Mouse (Mus musculus) midbrain, embryonic 15.5 days (tissue): ENCODE data around the gene Sh2b1. TPM values are rescaled to one million over a fixed set of nuclear protein-coding genes. Genes with fewer than 3 reads are reported as not detected.

ENCODE experiments used
- ATAC-seq: fragments of 200-750 bp; cut with Nextera tagmentation; replicated peaks from 2 replicates; pipeline ENCODE4 v1.8.0; 2017; ENCODE audit warnings: moderate TSS enrichment
- H3K27ac ChIP-seq: fragments of 300-500 bp; sonication (generic); 2 replicates; pipeline ENCODE4 v1.5.1; 2015; ENCODE audit warnings: mild to moderate bottlenecking, inconsistent platforms
- H3K27me3 ChIP-seq: fragments of 300-500 bp; sonication (generic); replicated peaks from 2 replicates; pipeline ENCODE4 v1.6.1; 2015; ENCODE audit warnings: inconsistent platforms
- H3K36me3 ChIP-seq: fragments of 300-500 bp; sonication (generic); replicated peaks from 2 replicates; pipeline ENCODE4 v1.6.1; 2015; ENCODE audit warnings: inconsistent platforms
- H3K4me1 ChIP-seq: fragments of 300-500 bp; sonication (generic); 2 replicates; pipeline ENCODE4 v1.6.1; 2015; ENCODE audit warnings: inconsistent platforms
- H3K4me2 ChIP-seq: fragments of 300-500 bp; sonication (generic); 2 replicates; pipeline ENCODE4 v1.6.1; 2015; ENCODE audit warnings: inconsistent platforms, mild to moderate bottlenecking, moderate library complexity
- H3K4me3 ChIP-seq: fragments of 300-500 bp; sonication (generic); 2 replicates; pipeline ENCODE4 v1.5.1; 2015; ENCODE audit warnings: mild to moderate bottlenecking, inconsistent platforms
- H3K9ac ChIP-seq: fragments of 300-500 bp; sonication (generic); 2 replicates; pipeline ENCODE4 v1.6.1; 2015; ENCODE audit warnings: mild to moderate bottlenecking, inconsistent platforms
- H3K9me3 ChIP-seq: fragments of 300-500 bp; sonication (generic); 2 replicates; pipeline ENCODE4 v1.6.1; 2016; ENCODE audit warnings: inconsistent platforms
- WGBS: fragments of 180-500 bp; shearing (Covaris S2); methylation state at CpG from one replicate; pipeline ENCODE4 v1.1.7; 2015; ENCODE audit warnings: mixed read lengths; 5-methylcytosine and 5-hydroxymethylcytosine counted together
- polyA plus RNA-seq: library from polyadenylated mRNA; unstranded; fragments of >200 nt; fragmentation: Nextera tagmentation; extraction: Ambion mirVana; gene quantifications from 2 replicates; pipeline ENCODE4 v1.2.1, GENCODE M21; 2015

The Sh2b1 gene
- polyA plus RNA-seq, 1 experiment from 2014 or later: 84.3 TPM

DNA sequence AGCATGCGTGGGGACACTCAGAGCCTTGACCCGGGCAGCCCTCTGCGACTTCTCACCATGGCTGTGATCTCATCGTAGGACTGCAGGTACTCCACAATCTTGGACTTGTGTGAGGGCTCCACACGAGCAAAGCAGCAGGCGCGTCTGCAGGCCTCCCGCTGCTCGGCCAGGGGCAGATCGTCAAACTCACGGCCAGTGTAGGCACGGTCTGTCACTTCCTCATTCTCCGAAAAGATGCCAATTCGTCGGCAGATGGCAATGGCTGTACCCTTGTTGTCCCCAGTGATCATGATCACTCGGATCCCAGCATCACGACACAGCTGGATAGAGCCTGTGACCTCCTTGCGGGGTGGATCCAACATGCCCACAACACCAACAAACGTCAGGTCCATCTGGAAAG, 26.7 kb downstream of the Sh2b1 start:
- Histone ChIP-seq H3K36me3 (peaks cover 15% of the 10 kb centered on the region; the same call in 1 of the 2 replicates), H3K9ac (no peak overlapping the region), H3K27ac (no peak overlapping the region), H3K4me1 (no peaks in the 10 kb centered on the region), H3K4me2 (no peak overlapping the region), H3K9me3 (no peaks in the 10 kb centered on the region), H3K4me3 (no peak overlapping the region), H3K27me3 (no peaks in the 10 kb centered on the region)
- ATAC-seq: no peak
- WGBS: 91% methylated on average over 19 of the region's 19 CpGs

DNA sequence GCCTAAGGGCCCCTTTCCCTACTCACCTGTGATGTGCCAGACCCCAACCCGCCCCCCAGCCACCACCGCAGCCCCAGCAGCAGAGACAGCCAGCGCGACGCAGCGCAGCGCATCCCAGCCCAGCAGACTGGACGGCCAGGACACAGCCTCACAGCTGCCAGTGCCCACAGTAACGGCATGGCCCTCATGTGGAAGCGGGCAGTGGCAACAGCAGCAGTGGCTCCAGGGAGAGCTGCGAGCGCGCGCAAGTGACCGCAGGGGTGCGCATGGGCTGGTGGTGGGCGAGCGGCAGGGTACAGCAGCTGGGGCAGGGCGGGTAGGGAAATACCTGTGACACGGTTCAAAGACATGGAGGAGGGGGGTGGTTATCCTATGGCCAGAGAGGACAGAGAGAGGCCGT, 29.0 kb downstream of the Sh2b1 start:
- H3K27me3 ChIP-seq: no peaks in the 10 kb centered on the region
- H3K27ac ChIP-seq: no peak overlapping the region
- H3K36me3 ChIP-seq: peaks cover 15% of the 10 kb centered on the region; the same call in 1 of the 2 replicates
- H3K4me2 ChIP-seq: no peak overlapping the region
- no peak overlapping the region for H3K4me3 ChIP-seq
- no peaks in the 10 kb centered on the region for H3K4me1 ChIP-seq
- no peak overlapping the region for H3K9ac ChIP-seq
- ATAC-seq: no peak
- 89% methylated on average over 21 of the region's 21 CpGs for WGBS
- no peaks in the 10 kb centered on the region for H3K9me3 ChIP-seq

DNA sequence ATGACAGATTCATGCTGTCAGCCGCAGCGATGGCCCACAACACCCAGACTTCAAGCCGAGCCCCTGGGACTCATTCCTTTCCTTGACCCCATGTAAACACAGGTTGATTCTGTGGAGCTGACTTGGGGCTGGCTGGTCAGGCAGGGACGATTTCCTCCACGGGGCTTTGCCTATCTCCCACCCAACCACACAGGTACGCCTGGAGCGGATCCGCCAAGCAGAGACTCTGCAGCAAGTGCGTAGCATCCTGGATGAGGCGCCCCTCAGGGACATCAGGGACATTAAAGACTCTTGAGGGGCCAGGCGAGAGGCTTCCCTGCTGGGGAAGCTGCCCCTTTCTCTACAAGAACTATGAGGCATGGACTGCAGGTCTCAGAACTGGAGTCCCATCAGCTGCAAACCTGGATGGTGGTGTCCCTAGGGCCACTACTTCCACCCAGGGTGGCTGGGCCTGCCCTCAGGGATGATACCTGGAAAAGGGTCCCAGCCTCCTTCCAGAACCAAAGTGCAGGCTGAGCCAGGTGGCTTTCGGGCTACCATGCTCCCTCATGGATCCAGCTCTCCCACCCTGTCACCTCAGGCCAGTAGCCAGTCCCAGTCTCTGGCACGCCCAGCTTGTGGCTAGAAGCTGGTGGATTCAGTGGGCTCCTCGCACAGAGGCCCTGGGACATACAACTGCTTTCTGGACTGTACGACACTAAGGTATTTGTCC, 30.0 kb downstream of the Sh2b1 start:
- no peak overlapping the region for H3K4me3 ChIP-seq
- no peaks in the 10 kb centered on the region for H3K4me1 ChIP-seq
- no peaks in the 10 kb centered on the region for H3K9me3 ChIP-seq
- H3K27me3 ChIP-seq: no peaks in the 10 kb centered on the region
- ATAC-seq: no peak
- H3K9ac ChIP-seq: no peak overlapping the region
- peaks cover 15% of the 10 kb centered on the region; the same call in 1 of the 2 replicates for H3K36me3 ChIP-seq
- H3K4me2 ChIP-seq: no peak overlapping the region
- no peak overlapping the region for H3K27ac ChIP-seq
- WGBS: 91% methylated on average over 15 of the region's 15 CpGs

DNA sequence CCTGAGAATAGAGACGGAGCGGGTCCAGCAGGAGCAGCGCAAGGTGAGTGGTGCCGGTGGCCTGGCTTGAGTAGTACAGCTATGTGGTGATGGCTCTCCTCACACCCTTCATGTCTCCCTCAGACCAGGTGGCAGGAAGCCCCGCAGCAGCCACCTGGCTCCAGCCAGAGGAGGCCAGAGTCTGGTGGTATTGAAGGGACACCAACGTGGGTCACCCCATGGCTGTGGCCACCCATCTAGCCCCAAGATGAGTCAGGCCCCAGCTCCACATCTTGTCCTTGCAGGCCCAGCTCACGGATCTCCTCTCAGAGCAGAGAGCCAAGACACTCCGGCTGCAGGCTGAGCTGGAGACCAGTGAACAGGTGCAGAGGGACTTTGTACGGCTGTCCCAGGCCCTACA, 30.7 kb downstream of the Sh2b1 start:
- no peak overlapping the region for H3K27ac ChIP-seq
- no peak overlapping the region for H3K9ac ChIP-seq
- H3K36me3 ChIP-seq: peaks cover 15% of the 10 kb centered on the region; the same call in 1 of the 2 replicates
- ATAC-seq: no peak
- H3K4me2 ChIP-seq: no peak overlapping the region
- H3K27me3 ChIP-seq: no peaks in the 10 kb centered on the region
- H3K4me1 ChIP-seq: no peaks in the 10 kb centered on the region
- 92% methylated on average over 9 of the region's 9 CpGs for WGBS
- H3K9me3 ChIP-seq: no peaks in the 10 kb centered on the region
- no peak overlapping the region for H3K4me3 ChIP-seq

DNA sequence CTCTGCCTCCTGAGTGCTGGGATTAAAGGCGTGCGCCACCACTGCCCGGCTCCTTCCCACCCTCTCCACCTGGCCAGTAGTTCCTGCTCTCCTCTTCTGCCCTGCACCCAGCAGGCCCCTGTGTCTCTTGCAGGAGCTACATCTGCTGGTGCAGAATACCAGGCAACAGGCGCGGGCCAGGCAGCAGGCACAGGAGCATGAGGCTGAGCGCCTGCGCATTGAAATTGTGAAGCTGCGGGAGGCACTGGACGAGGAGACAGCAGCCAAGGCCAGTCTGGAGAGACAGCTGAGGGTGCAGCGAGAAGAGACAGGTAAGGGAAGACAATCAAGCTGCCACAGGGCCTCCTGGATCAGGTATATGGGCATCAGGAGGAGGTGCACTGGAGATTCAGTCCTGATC, 31.2 kb downstream of the Sh2b1 start:
- Histone ChIP-seq H3K27ac (no peak overlapping the region), H3K27me3 (no peaks in the 10 kb centered on the region), H3K4me2 (no peak overlapping the region), H3K9me3 (no peaks in the 10 kb centered on the region), H3K36me3 (peaks cover 15% of the 10 kb centered on the region; the same call in 1 of the 2 replicates), H3K9ac (no peak overlapping the region), H3K4me3 (no peak overlapping the region), H3K4me1 (no peaks in the 10 kb centered on the region)
- 94% methylated on average over 10 of the region's 10 CpGs for WGBS
- ATAC-seq: no peak

DNA sequence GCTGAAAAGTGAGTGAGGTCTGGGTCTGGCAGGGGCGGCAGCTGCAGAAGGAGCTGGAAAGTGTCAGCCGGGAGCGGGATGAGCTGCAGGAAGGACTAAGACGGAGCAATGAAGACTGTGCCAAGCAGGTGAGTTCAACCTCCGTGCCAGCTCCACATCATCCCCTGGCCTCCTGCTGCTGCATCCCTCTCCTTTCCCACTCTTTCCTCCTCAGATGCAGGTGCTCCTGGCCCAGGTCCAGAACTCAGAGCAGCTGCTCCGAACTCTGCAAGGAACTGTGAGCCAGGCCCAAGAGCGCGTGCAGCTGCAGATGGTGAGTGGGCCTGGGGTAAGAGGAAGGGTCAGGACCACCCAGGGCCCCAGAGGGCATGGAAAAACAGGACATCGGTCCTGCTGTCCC, 35.1 kb downstream of the Sh2b1 start:
- Histone ChIP-seq H3K36me3 (peaks cover 10% of the 10 kb centered on the region; the same call in 1 of the 2 replicates), H3K9ac (no peak overlapping the region), H3K27me3 (no peaks in the 10 kb centered on the region), H3K9me3 (no peaks in the 10 kb centered on the region), H3K27ac (no peak overlapping the region), H3K4me1 (no peaks in the 10 kb centered on the region), H3K4me2 (no peak overlapping the region), H3K4me3 (no peak overlapping the region)
- WGBS: 81% methylated on average over 9 of the region's 9 CpGs
- no peak for ATAC-seq

DNA sequence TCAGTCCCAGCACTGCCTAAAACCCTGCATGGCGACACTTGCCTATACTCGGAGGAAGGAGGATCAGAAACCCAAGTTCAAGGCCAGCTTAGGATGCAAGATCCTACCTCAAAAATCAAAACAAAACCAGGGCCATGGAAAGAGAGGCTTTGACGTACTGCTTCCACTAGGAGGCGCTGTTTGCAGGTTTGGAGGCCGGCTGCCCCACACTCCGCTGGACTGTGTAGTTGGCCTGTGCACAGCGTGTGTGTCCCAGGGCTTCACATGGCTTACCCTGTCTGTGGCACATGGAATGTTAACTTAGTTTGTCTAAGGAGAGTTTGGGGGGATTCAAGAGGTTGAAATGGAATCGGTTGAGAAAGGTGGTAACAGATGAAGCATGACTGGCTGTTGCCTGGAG, 38.4 kb downstream of the Sh2b1 start:
- Histone ChIP-seq H3K4me1 (no peaks in the 10 kb centered on the region), H3K27me3 (no peaks in the 10 kb centered on the region), H3K4me2 (no peak overlapping the region), H3K4me3 (no peak overlapping the region), H3K36me3 (0 out of 2 replicates have a peak, but pooled peaks cover 3% of the 10 kb centered on the region), H3K9ac (no peak overlapping the region), H3K9me3 (no peaks in the 10 kb centered on the region), H3K27ac (no peak overlapping the region)
- WGBS: 16% methylated on average over 8 of the region's 8 CpGs
- ATAC-seq: no peak

DNA sequence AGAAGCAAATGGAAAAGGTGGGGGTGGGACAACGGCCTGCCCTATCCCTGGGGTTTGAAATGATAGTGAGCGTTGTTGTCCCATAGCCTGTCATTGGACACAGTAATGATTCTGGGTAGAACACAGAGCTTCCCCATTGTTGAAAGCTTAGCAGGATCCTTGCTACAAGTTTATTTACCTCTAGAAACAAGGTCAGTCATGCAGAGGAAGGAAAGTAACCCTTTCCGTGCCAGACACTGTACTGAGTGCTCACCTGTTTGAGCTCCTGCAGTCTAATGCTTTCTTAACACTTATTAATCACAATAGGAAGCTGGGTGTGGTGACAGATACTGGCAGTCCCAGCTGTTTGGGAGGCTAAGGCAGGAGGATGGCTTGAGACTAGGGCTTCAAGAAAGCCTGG, 39.4 kb downstream of the Sh2b1 start:
- Histone ChIP-seq H3K4me1 (no peaks in the 10 kb centered on the region), H3K36me3 (0 out of 2 replicates have a peak, but pooled peaks cover 3% of the 10 kb centered on the region), H3K4me3 (no peak overlapping the region), H3K9me3 (no peaks in the 10 kb centered on the region), H3K27me3 (no peaks in the 10 kb centered on the region), H3K9ac (no peak overlapping the region), H3K4me2 (no peak overlapping the region), H3K27ac (no peak overlapping the region)
- 86% methylated on average over 3 of the region's 3 CpGs for WGBS
- no peak for ATAC-seq

DNA sequence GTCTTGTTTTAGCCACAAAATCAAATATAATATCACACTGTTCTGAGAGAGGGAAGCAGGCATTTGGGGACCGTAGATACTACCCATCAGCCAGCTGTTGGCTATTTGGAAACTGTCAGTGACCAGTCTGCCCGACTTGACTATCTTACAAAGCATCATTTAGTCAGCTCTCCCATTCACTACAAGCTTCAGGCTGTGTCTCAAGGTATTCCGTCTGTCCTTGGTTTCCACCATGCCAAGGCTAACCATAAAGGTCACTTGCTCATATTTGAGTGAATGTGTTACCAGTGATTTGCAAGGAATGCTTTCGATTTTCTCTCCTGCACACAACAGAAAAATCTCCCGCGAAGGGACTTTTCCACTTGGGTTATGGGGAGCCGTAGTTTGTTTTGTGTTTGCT, 40.5 kb downstream of the Sh2b1 start:
- peaks cover under 1% of the 10 kb centered on the region; the same call in 1 of the 2 replicates for H3K4me1 ChIP-seq
- no peaks in the 10 kb centered on the region for H3K27me3 ChIP-seq
- H3K4me2 ChIP-seq: no peak overlapping the region
- no peak overlapping the region for H3K27ac ChIP-seq
- 0 out of 2 replicates have a peak, but pooled peaks cover 3% of the 10 kb centered on the region for H3K36me3 ChIP-seq
- no peak overlapping the region for H3K9ac ChIP-seq
- no peaks in the 10 kb centered on the region for H3K9me3 ChIP-seq
- WGBS: 91% methylated on average over 7 of the region's 7 CpGs
- no peak for ATAC-seq
- H3K4me3 ChIP-seq: no peak overlapping the region

DNA sequence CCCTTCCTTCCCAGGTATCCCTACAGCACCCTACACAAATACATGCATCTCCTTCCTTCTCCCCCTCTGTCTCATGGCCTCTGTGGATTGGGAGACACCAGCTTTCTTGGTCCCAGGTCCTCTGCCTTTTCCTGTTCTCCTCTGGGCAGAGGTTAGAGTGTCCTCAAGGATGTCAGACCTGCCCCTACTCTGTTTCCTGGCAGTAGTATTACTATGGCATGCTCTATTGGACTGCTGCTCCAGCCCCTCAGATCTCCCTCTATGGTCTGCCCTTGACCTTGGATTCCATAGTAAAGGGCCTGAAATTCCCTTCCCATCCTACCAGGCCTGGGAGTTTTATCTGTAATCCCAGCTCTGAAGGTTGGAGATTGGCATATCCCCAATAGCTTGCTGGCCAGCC, 45.1 kb downstream of the Sh2b1 start:
- no peak for ATAC-seq

DNA sequence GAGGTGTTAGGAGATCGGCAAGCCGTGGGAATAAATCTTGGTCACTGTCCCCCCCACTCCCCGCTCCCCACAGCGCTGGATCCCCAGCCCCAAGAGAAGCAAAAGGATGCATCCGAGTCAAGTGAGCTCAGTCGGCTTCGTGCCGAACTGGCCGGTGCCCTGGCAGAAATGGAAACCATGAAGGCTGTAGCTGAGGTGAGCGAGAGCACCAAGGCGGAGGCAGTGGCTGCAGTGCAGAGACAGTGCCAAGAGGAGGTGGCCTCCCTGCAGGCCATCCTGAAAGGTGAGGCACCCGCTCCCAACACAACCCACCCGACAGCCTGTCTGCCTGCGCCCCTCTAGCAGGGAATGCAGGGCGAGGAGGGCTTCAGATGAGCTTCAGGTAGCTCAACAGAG, 45.7 kb downstream of the Sh2b1 start:
- peak; percentile 28 for ATAC-seq
- Histone ChIP-seq H3K27me3 (no peaks in the 10 kb centered on the region), H3K27ac (peak overlapping the region; percentile 84; the same call in 1 of the 2 replicates), H3K4me2 (peak overlapping the region; percentile 86), H3K9me3 (no peaks in the 10 kb centered on the region), H3K36me3 (0 out of 2 replicates have a peak, but pooled peaks cover 3% of the 10 kb centered on the region), H3K4me1 (peaks cover 14% of the 10 kb centered on the region), H3K4me3 (peak overlapping the region; percentile 72), H3K9ac (peak overlapping the region; percentile 70)
- 29% methylated on average over 15 of the region's 15 CpGs for WGBS

More for the DNA sequence above, 45.1 kb downstream of the Sh2b1 start:
- H3K27me3 ChIP-seq: no peaks in the 10 kb centered on the region
- H3K4me3 ChIP-seq: no peak overlapping the region
- H3K9ac ChIP-seq: no peak overlapping the region
- H3K4me2 ChIP-seq: no peak overlapping the region
- 0 out of 2 replicates have a peak, but pooled peaks cover 3% of the 10 kb centered on the region for H3K36me3 ChIP-seq
- H3K9me3 ChIP-seq: no peaks in the 10 kb centered on the region
- H3K27ac ChIP-seq: no peak overlapping the region
- peaks cover 14% of the 10 kb centered on the region for H3K4me1 ChIP-seq

DNA sequence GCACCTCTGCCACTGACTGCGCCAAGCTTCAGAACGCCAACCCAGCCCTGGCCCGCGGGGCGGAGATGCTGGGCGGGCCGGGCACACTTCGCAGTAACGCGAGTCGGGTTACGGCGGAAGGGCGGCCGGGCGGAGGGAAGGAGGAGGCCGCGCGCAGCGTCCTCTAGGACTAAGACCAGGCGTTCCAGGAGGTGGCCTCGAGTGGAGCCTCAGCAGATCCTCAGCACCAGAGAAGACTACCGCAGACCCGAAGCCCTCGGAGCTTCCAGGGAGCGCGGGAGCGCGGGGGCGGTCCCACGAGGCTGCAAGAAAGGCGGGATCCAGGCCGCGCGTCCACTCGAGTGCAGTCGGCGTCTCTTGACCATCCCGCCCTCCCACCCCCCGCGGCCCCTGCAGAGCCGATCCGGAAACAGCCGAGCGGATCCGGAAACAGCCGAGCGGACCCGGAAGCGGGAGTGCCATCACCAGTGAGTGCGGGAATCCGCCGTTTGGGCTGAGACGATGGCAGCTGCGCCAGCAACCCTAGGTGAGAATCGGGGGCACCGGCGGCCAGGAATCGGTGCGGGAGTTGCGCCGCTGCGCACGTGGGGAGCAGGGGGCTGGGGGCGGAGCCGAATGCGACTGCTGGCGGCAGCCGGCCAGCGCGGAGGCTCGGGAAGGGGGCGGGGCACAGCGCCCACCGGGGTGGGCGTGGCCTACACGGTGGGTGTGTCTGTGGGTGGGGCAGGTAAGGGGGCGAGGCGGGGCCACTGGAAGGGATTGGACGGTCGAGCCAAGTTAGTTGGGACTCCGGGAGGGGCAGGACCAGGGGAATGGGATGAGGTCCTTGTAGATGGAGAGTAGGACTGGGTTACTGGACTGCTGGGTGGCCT, 46.4 kb downstream of the Sh2b1 start, which contains the start of gene Rabep2:
TSS of gene Rabep2 (plus strand) at position 129 of the 872 bp plus-strand sequence.
- Histone ChIP-seq H3K9me3 (no peaks in the 10 kb centered on the region), H3K27me3 (no peaks in the 10 kb centered on the region), H3K27ac (peak within 1 kb of the TSS; percentile 84), H3K4me1 (peaks cover 14% of the 10 kb centered on the region), H3K36me3 (no peaks in the 10 kb centered on the region), H3K4me3 (peak within 1 kb of the TSS; percentile 72), H3K9ac (peak within 1 kb of the TSS; percentile 70), H3K4me2 (peak within 1 kb of the TSS; percentile 86)
- peak; percentile 95 for ATAC-seq
- under 1% methylated on average over 82 of the region's 82 CpGs for WGBS
